Mouse (Mus musculus) CD4-positive, CD25-positive, alpha-beta regulatory T cell, adult 4 months (primary cell): ENCODE results near the gene Gm49630. TPM values are rescaled to one million over a fixed set of nuclear protein-coding genes. Genes with fewer than 3 reads are reported as not detected.
"Not testable (repeated sequence)": the region's sequence is repeated elsewhere in the genome, so short reads cannot be mapped to it uniquely, and the experiment has no call there.

ENCODE experiments used
- ATAC-seq: one replicate; pipeline ENCODE4 v1.8.0; 2017
- polyA plus RNA-seq, 2 experiments: library from polyadenylated mRNA; unstranded; fragments of 100-300 nt; shearing (Covaris generic); gene quantifications; one replicate each; pipeline ENCODE4 v1.2.1; 2017

The Gm49630 gene
- polyA plus RNA-seq, 2 experiments from 2014 or later, result not detected

DNA sequence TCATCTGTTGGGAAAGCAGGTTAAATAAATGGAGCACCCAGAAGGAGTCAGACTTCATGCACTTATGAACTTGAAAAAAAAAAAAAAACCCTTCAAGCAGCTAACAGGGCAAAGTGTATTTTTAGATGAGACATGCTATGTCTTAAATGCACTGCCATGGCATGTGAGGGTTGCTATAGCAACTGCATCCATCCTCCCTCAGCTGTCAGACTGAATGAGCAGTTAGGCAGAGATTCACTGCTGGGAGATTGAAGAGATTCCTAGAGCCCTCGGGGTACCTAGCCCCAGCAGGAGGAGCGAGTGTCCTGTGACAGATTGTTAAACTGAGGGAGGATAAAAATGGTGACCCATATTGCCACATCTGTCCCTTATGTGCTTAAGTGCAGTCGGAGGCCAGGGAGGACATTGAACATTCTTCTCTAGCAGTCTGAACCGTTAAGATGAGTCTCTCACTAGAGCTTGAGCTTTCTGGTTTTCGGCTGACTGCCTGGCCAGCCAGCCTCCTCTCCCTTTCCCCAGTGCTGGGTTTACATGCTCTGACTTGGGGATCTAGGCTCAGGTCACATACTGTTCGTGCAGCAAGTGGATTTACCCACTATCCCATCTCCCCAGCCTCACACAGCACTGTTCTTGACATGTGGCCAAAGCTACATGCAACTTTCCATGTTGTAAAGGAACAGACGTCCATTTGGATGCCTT lies 5.0 kb downstream of the Gm49630 start:
- not testable (repeated sequence) for ATAC-seq

DNA sequence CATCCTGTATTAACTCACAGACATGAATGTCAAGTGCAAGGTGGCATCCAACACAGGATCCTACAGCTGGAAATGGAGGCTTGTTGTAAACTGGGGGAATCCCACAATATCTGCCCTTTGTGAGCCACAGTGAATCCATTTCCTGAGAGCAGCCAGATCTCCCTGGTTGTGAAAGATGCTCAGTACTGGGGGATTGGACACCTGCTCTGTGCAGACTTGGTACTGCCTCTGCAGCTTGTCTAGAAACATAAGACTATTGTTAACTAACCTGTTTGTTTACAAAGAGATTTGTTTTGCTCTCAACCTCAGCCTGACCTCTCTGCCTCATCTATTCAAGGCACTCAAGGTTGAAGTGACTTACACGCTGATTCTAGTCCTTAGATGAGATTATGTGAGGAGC lies 5.5 kb downstream of the Gm49630 start:
- ATAC-seq, result not testable (repeated sequence)

DNA sequence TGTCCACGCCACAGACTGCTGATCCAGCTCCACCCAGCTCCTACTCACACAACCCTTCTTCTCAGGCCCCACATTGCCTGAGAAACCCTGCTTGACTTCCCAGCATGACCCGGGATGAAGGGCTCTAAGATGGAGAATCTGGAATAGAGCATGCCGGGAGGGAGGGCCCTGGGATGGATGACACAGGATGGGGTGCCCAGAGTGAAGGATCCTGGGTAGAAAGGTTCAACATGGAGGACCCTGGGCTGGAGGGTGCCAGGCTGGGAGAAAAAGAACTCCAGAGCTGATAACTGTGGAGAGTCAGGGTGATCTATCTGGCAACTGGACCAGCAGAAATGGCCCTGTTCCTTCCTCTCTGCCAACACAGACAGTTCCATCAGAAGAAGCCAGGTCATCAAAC lies 6.2 kb downstream of the Gm49630 start:
- ATAC-seq, result not testable (repeated sequence)

DNA sequence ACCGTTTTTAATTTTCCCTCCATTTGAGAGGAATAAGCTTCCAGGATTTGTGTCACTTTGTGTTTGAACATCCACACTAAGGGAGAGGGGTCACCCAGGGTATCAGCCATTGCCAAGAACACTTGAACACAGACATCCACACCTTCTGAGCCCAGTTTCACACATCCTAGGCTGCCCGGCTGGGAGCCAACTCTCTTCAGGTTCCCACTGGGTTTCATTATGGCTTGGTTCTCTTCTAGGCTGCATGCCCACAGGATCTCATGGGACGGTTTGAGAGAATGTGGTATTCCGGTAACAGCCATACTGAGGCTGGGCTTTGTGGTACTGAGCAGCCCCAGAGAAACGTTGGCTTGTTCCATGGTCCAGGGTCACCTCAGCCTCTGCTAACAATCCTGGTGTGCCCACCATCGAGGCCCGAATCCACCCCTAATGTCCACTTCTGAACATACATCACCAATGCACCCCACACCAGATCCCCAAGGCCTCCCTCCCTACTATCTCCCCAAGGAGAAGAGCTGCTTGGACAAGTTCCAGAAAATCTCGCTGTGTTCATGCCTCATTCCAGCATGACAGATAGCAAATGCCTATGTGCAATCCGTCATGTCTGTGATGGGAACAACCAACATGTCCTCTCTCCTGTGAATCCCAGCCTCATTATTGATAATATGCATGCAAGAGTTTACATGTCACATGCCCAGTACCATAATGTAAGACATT lies 10.9 kb downstream of the Gm49630 start:
- ATAC-seq, result not testable (repeated sequence)

DNA sequence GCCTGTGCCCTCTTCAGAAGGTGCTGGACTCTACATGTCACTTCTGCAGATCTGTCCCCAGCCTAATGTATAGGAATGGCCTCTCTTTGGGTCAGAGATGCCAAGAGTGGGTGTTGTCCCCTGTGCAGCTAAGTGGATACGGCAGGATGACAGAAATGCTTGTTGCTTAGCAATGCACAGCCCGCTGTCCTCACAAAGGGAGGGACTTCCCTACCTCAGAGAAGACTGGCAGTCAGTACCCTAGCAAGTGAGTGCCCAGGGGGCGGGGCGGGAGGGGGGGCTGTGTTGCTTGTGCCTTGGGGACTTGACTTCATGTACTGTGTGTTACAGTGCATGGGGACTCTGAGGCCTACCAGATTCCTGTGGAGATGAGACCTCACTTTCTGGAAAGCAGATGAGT lies 12.0 kb downstream of the Gm49630 start:
- ATAC-seq, result not testable (repeated sequence)

DNA sequence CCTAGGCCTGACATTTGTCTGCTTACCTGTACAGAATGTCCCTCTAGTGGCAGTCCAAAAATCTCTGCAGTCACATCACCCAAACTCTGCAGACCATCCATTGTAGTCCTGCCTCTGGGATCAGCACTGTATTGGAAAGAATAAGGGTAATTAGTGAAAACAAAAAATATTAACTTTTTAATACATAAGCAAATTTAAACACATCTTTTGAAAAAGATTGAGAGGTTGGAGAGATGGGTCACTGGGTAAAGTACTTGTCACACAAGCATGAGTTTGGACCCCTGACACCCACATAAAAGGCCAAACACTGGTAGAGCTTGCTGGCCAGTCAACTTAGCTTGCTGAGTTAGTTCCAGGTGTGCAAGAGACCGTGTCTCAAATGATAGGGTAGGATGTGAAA lies 19.2 kb downstream of the Gm49630 start, which contains the start of gene Ttll2:
TSS of gene Ttll2 (minus strand) at position 101 of the 400 bp plus-strand sequence.
- not testable (repeated sequence) for ATAC-seq

DNA sequence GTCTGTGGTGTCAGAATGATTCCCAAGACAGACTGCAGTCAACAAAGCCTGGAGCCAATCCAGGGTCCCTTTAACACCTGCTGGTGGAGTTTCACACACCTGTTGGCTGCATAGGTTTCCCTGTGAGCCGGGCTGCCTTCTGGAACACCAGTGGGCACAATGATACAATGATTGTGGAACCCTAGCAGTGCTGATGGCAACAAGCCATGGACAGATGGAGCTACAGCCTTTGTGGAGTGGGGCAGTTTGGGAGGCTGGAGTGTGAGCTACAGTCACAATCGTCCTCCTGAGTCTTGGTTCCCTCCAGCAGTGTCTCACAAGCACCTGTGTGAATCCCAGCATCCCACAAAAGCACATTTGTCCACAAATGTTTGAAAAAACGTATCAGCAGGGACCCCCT lies 23.0 kb downstream of the Gm49630 start:
- not testable (repeated sequence) for ATAC-seq

DNA sequence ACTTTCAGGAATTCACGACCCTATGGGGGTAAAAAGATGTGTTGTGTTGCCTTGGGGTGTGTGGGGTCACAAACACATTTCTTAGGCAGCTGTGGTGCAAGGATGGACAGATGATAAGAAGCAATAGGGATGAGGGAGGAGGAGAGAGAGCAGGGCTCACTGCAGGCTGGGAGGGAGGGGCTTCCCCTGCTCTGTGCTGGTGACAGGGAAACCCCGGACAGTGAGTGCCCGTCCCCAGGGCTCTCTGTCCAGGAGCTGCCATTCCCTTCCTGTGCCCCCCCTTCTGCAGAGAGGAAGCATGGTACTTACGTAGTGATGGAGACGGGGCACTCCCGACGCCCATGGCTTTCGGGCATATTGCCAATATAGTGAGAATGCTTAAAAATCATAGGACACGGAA lies 34.4 kb downstream of the Gm49630 start:
- not testable (repeated sequence) for ATAC-seq

DNA sequence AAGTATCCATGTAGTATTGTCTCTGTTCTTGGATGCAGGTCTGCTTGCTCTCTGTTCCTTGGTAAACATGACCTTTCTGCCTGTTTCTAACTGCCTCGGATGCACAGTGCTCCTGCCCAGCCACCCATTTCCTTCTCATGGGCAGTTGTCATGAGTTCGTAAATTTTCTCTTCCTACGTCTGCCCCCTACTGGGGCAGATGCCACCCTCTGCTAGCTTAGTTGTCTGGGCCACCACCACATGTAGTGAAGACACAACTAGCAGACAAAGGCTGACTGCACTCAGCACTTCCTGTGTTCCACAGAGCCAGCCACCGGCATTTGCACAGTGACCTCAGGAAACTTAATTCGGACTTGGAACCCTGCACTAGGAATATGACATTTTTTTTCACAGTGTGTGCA lies 39.0 kb downstream of the Gm49630 start:
- ATAC-seq, result not testable (repeated sequence)

DNA sequence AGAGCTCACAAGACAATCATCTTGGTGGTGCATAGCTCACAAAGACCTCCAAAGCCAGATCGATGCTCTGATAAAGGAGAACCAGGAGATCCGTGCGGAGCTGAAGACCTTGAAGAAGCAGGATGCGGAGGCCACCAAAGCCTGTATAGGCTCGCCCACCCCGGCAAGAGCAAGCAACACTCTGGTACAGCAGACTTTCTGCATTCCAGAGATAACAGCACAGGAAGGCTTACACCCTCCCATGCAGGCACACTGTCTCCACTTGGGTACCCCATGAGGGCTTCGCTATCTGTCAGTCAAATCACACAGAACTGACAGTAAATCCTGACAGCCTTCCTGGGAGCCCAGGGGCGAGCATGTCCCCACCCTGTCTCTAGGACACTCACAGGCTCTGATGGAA lies 45.4 kb downstream of the Gm49630 start:
- ATAC-seq, result not testable (repeated sequence)

DNA sequence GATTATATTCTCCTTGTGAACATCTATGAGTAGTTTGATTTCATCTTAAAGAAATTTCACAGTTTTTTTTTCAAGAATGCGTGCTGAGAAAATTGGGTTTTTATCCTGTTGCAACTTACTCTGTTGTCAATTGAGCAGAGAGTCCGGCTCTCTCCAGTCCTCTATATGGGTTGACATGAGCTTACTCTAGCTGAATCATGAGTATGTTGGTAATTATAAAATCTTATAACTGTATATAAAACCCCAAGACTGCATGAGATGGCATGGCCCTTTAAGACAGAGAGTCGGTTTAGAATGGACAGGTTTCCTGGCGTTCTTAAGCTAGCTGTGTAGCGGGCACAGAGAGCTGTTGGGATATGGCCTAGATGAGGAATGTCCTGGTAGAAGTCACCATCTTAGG lies 47.4 kb downstream of the Gm49630 start, which contains the start of gene Tcp10a:
TSS of gene Tcp10a (plus strand) at position 301 of the 400 bp plus-strand sequence.
- ATAC-seq, result not testable (repeated sequence)

DNA sequence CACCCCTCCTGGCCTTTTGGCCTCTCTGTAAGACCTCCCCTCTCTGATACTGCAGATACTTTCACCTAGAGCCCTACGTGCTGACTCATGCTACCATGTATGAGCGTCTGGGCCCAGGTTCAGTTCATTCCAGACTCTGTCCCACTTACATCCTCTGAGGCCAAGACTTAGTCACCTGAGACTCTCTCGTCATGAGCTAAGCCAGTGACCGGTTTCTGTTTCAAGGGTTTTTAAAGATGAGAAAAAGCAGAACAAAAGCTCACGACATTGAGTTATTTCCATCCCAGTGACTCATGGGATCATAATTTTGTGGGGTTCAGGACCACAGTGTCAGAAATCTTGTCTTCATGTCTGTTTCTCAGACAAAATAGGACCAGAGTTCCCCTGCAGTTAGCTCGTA lies 52.0 kb downstream of the Gm49630 start:
- ATAC-seq, result not testable (repeated sequence)

DNA sequence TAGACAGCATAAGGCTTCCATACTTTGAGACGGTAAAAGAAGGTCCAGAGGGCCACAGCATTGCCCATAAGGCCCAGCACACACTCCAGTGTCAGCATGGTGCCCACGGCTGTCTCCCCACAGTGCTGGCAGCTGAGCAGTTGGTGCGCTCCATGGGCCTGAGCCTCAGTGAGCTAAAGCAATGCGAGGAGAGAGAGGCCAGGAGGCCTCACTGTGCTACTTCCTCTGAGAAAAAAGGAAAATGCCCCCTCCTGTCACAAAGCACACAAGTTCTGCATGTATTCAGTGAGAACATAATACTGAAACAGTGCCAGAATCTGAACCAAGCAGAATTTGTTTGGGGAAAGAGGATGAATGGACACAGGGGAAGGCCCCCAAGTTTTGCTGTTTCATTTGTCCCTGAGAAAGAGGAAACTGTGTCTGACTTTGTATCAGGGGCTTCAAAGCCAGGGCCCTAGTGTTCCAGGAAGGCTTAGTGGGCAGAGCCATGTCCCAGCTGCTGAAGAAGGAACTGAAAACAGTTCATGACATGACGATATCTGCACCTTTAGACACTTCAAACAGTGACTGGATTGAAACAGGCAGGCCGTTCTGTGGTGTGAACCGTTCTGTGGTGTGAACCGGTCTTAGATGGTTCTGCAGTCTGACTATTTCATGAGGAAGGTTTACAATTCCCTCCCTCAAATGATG lies 55.9 kb downstream of the Gm49630 start:
- ATAC-seq, result not testable (repeated sequence)

DNA sequence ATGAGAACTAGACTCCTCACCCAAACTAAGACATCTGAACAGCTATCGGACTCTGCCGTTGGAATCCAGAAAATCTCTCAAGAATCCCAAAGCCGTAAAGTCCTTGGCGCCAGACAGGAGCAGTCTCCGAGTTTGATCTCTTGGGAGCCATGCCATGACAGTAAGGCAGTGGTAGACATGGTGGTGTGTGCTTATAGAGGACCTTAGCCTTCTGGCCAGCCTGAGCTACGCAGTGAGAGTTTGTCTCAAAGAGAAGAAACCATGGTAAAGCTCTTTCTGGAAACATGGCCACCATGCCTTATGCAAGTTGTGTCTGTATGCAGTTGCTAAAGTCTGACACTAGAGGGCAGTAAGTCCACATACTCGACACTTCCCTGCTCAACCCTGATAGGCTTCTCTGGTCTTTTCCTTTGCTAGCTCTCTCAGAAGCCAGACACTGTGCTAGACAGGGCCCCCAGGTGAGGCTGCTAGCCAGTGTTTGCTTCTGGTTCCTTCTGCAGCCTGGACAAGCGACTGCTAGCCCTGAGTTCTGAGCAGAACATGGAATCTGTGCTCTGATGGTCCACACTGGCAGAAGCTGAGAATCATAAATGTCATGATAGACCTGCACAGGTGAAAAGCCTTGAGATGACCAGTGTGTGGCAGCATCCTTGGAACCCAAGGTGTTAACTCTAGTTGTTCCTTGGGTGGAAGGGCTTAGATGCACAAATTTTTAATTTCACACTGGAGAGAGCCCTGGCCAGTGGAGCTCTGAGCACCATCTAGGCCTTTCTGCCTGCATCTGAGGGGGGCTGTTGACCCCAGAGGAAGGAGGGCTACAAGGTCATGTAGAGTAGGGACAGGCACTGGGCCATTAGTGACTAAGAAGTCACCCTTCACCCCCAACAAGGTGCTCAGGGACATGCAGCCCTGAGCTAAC lies 65.2 kb downstream of the Gm49630 start:
- peak; percentile 45 for ATAC-seq

Other genes starting within 250 kb of the Gm49630 start
- gene Rps6ka2, start 201.9 kb downstream of the Gm49630 start, polyA plus RNA-seq, result under 1 TPM; 0.58 to 0.87 TPM
- not detected for gene Tcp10a, start 47.3 kb downstream of the Gm49630 start, polyA plus RNA-seq
- gene Ttll2, start 19.3 kb downstream of the Gm49630 start, polyA plus RNA-seq, result not detected
- gene Unc93a2, start 13.5 kb upstream of the Gm49630 start, polyA plus RNA-seq, result not detected